Mouse (Mus musculus): ENCODE data around the gene Vmn1r86. TPM values are rescaled to one million over a fixed set of nuclear protein-coding genes. Genes with fewer than 3 reads are reported as not detected.

Gene Vmn1r86
- not detected in 2 replicates for polyA plus RNA-seq (2012)

DNA sequence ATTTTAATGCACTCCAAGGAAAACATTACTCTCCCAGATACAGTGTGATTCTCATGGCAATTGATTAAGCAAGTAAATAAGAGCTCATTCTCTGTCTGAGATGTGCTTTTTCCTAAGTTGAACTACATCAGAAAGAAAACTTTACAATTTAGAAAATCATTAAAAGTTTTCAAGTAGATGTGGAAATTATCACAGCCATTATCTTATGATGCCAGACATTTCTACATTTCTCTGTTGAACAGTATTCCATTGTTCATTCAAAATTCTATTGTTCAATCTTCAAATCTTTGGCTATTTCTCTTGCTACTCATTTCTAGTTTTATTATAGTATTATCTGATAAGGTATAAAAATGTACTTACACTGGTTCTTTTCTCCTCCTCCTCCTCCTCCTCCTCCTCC is at the start of gene Vmn1r86:
Gene Vmn1r86, minus strand, starts transcription at position 101 of the 400 bp plus-strand sequence.
- no peak for TF ChIP-seq GATA1 (IDR thresholded peaks at IDR 0.05; ENCODE audit: low read length)

DNA sequence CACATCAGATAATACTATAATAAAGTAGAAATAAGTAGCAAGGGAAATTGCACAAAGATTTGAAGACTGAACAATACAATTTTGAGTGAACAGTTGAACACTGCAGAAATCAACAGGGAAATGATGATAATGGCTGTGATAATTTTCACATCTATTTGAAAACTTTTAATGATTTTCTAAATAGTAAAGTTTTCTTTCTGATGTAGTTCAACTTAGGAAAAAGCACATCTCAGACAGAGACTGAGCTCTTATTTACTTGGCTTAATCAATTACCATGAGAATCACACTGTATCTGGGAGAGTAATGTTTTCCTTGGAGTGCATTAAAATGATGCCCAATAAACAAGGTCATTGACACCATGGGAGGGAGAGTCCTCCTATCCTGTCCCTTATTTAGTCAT is 39.6 kb upstream of the Vmn1r86 start, which contains the start of gene Vmn1r88:
Gene Vmn1r88, plus strand, starts transcription at position 301 of the 400 bp plus-strand sequence.
- no peak for TF ChIP-seq GATA1 (IDR thresholded peaks at IDR 0.05; ENCODE audit: low read length)

DNA sequence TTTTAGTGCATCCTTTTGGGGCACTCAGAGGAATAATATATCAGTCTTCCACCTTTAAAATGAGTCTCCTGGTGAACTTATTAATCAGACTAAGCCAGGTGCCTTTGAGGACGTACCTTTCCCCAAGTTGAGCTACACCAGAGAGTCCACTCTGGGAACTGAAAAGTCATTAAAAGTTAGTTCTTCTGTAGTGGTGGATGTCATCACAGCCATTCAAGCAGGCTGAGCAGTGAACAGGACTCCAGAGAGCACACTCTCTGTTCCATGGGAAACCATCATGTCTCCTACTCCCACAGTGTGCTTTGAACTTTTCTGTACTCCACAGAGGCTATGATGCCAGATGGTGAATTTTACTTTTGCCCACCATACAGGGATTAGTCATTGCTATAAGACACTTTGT is 20.3 kb upstream of the Vmn1r86 start, which contains the start of gene Vmn1r87:
Gene Vmn1r87, minus strand, starts transcription at position 101 of the 400 bp plus-strand sequence.
- no peak for TF ChIP-seq GATA1 (IDR thresholded peaks at IDR 0.05; ENCODE audit: low read length)

DNA sequence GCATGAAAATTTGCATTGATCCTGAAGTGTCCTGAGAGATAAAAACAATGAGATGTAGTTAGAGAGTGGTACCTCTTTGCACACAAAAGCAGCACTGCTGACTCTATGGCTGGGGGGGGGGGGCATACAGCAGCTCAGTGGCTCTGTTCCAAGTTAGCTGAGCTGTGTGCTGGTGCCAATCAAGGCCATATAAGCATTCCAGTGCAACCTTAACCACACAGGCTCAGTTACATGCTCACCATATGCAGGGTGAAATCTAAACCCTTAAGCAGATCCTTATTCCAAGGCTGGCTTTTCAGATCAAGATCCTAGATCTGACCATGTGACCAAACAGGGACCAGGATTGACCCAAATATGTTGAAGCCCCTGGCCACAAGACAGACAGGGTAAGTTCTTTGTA is 17.6 kb upstream of the Vmn1r86 start:
- TF ChIP-seq GATA1 (IDR thresholded peaks at IDR 0.05; ENCODE audit: low read length): no peak

DNA sequence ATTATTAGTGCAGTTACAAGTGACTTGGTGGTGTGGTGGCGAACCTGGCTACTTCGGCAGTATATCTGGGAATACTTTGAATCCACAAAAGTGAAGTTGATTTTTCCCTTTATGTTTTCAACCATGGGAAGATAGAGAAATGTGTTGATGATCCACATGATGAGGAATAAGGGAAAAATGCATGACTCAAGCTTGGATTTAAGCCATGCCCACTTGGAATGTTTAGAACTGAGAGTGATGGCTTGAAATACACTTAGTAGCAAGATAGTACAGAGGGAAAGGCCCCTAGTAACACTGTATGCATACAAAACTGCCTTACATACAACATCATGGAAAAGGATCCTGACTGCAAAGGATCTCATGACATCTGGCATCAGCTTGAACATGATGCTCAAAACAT is 12.1 kb upstream of the Vmn1r86 start:
- TF ChIP-seq GATA1 (IDR thresholded peaks at IDR 0.05; ENCODE audit: low read length): no peak

DNA sequence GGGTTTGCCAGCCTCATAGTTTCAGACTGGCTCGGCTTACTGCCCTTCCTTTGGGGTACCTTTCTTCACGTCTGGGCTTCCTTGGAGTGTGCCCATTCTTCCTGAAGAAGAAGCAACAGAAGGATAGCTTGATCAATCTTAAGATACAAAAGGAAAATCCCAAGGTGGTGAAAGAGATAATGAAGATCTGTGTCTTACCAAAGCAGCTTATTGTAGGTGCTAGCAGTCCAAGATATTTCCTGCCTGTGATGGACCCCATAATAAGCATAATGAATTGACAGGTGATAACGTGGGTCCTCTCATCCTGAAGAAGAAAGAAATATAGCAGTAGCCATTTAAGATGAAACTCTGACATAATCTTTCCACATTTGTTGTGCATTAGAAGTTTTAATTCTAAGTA is 24.6 kb downstream of the Vmn1r86 start, which contains the start of gene Vmn1r85:
Gene Vmn1r85, minus strand, starts transcription at position 101 of the 400 bp plus-strand sequence.
- no peak for TF ChIP-seq GATA1 (IDR thresholded peaks at IDR 0.05; ENCODE audit: low read length)

DNA sequence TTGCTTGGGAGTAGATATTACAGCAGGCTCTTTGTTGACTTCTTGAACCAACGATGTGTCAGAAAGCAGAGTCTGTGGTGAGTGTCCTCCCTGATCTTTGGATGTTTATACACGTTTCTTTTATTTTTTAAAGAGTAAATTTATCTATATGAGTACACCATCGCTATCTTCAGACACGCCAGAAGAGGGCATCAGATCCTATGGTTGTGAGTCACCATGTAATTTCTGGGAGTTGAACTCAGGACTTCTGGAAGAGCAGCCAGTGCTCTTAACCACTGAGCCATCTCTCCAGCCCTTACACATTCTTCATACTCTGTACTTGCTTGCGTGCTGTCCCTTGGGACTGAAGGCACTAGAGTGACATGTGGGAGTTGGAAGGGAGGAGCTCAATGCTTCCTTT is 47.4 kb downstream of the Vmn1r86 start:
- no peak for TF ChIP-seq GATA1 (IDR thresholded peaks at IDR 0.05; ENCODE audit: low read length)

DNA sequence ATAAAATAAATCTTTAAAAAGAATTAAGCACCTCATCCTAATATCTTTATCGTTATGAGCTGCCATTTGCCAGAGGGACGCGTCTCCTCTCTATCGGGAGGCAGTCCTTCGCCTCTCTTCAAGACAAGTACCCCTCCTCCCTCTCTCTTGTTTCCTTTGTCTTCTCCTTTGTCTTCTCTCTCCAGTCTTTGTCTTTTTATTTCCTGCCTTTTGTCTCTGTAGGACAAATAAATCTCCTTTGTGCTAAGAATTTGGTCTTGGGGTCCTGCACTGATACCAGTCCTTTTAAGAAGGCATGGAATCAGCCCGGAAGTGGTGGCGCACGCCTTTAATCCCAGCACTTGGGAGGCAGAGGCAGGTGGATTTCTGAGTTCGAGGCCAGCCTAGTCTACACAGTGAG is 60.2 kb downstream of the Vmn1r86 start:
- TF ChIP-seq GATA1 (IDR thresholded peaks at IDR 0.05; ENCODE audit: low read length): no peak

DNA sequence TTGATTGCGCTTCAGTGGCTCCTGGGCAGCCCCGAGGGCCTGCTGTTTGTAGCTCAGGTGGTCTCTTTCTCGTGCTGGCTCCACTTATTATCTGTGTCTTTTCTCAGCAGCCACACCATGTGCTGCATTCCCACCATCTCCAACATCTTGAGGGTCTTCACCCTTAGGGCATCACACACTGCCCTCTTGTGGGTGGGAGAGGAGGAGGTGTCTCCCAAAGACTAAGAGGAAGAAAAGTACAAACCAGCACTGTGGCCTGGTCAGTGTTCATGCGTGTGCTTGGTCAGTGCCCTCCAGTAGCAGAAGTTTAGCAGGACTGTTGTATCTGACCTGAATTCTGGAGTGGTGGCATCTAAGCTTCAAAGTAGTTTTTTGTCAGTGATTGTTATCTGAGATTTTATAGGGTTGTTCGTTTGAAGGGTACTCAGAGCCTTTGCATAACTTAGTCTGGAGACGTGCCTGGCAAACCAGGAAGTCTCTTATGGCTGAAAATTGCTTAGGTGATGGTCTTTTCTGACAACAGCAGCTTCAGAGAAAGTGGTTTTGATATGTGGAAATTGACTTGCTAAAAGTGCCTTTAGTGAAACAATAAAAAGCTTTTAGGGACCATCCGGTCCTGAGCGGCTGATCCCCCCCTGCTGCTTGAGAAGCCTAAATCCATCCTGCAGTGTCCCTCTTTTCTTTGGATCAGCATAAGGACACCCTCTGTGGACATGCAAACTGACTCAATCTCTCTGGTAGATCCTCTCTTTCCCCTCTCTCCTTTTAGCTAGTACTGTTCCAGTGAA is 62.6 kb downstream of the Vmn1r86 start:
- no peak for TF ChIP-seq GATA1 (IDR thresholded peaks at IDR 0.05; ENCODE audit: low read length)

DNA sequence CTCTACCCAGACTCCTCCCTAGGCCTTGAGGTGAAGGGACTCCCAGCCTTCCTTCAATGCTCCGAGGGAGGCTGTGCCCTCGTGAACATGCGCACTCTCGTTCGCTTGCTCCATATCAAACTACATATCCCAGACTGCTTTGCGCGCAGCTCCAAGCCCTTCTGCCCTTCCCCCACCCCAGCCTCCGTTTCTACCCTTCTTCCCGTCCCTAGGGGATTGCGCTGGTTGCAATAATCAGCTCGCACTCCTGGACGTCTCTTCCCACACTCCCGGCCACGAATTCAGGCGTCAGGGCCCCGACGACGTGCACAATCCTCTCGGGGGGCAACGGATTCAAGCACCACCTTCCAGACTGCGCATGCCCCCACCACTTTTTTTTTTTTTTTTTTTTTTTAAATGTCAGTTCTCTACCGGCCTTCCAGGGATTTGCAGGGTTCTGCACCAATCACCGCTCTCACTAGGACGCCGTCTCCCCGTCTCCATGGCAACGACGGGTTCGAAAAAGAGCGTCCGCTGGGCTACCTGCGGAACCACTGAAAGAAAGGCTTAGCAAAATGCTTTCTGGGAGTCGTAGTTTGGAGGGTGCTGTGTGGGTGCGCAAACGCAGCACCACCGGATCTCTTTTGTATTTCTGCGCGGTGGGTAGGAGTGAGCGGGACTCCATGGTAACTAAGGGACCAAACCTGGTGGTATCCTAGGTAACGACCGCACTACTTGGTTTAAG is 65.3 kb downstream of the Vmn1r86 start, which contains the start of gene Mzf1:
Gene Mzf1, minus strand, starts transcription at position 478 of the 724 bp plus-strand sequence.
- TF ChIP-seq GATA1 (IDR thresholded peaks at IDR 0.05; ENCODE audit: low read length): no peak

DNA sequence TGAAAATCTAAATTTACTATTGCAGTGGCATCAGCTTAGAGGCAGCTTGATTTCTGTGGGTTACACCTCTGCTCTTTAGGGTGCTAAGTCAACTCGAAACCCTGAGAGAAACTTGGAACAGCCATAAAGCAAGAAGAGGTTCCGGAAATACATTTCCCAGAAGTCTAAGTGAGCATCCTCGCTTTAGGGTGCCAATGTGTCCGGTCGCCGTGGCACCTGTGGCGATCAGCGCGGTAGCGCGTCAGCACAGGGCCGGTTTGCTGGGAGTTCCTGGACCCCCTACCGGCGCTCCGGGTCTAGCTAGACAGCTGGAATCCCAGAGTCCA is 65.8 kb downstream of the Vmn1r86 start:
- TF ChIP-seq GATA1 (IDR thresholded peaks at IDR 0.05; ENCODE audit: low read length): no peak

DNA sequence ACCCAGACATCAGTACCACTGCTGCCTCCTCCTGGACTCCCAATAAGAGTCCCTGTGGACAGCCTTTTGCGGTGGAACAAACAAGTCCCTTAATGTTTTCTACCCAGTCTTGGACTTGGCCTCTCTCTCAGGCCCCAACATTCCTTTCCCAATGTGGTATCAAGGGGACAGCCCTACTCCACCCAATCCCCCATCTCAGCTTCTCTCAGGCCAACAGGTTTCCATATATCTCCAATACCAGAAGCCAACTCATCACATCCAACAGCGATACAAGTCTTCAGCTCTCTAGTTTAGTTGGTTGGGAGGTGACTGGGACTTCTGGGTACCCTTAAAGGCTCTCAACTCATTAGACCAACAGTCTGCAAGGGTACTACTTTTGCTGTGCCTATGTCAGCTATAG is 66.2 kb downstream of the Vmn1r86 start:
- no peak for TF ChIP-seq GATA1 (IDR thresholded peaks at IDR 0.05; ENCODE audit: low read length)

DNA sequence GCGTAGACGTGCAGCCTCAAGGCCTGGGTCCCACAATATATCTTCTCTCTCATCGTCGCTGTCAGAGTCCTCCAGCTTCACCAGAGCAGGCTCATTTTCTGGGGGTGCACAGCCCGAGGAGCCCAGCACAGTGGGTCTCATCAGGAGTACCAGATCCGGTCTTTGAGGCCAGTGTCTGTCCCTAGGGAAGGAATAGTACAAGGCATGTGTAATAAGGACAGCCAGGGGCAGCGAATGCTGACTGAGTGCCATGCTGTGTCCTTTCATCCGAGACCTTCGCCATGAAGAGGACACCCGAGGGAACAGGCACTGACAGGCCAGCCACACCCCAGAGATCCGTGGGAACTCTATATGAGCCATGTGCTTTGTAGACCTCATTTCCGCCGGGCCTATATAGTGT is 66.7 kb downstream of the Vmn1r86 start:
- TF ChIP-seq GATA1 (IDR thresholded peaks at IDR 0.05; ENCODE audit: low read length): no peak

Other genes with a start within 250 kb of the Vmn1r86 start
- 0.65 and 0.75 TPM in 2 replicates for gene Zfp128, start 238.7 kb downstream of the Vmn1r86 start, polyA plus RNA-seq (2012)
- gene Zscan22, start 222.1 kb downstream of the Vmn1r86 start, polyA plus RNA-seq (2012): 4.1 and 5.8 TPM in 2 replicates
- 2,301 and 3,402 TPM in 2 replicates for gene Rps5, start 197.6 kb downstream of the Vmn1r86 start, polyA plus RNA-seq (2012)
- gene Rnf225, start 192.5 kb downstream of the Vmn1r86 start, polyA plus RNA-seq (2012): 2.0 and 3.0 TPM in 2 replicates
- gene Zfp324, start 154.1 kb downstream of the Vmn1r86 start, polyA plus RNA-seq (2012): 4.6 and 5.0 TPM in 2 replicates
- gene Zfp446, start 142.1 kb downstream of the Vmn1r86 start, polyA plus RNA-seq (2012): 5.8 and 5.9 TPM in 2 replicates
- not detected in 2 replicates for gene Slc27a5, start 121.7 kb downstream of the Vmn1r86 start, polyA plus RNA-seq (2012)
- 297 and 367 TPM in 2 replicates for gene Trim28, start 120.8 kb downstream of the Vmn1r86 start, polyA plus RNA-seq (2012)
- gene Zbtb45, start 109.9 kb downstream of the Vmn1r86 start, polyA plus RNA-seq (2012): 192 and 209 TPM in 2 replicates
- gene Chmp2a, start 85.1 kb downstream of the Vmn1r86 start, polyA plus RNA-seq (2012): 86.1 and 432 TPM in 2 replicates
- 343 and 422 TPM in 2 replicates for gene Ube2m, start 81.6 kb downstream of the Vmn1r86 start, polyA plus RNA-seq (2012)
- gene Mzf1, start 65.2 kb downstream of the Vmn1r86 start, polyA plus RNA-seq (2012): 0.45 and 0.51 TPM in 2 replicates
- gene Vmn1r85, start 24.7 kb downstream of the Vmn1r86 start, polyA plus RNA-seq (2012): not detected in 2 replicates
- not detected in 2 replicates for gene Vmn1r87, start 20.2 kb upstream of the Vmn1r86 start, polyA plus RNA-seq (2012)
- gene Vmn1r88, start 39.7 kb upstream of the Vmn1r86 start, polyA plus RNA-seq (2012): not detected in 2 replicates
- not detected in 2 replicates for gene Vmn1r89, start 93.1 kb upstream of the Vmn1r86 start, polyA plus RNA-seq (2012)
- 111 and 121 TPM in 2 replicates for gene Lig1, start 157.4 kb upstream of the Vmn1r86 start, polyA plus RNA-seq (2012)
- 2.4 and 2.7 TPM in 2 replicates for gene Zswim9, start 158.8 kb upstream of the Vmn1r86 start, polyA plus RNA-seq (2012)
- gene Pla2g4c, start 204.7 kb upstream of the Vmn1r86 start, polyA plus RNA-seq (2012): 0.03 and 0.04 TPM in 2 replicates

Measured in G1E-ER4 (cell line).